Mouse (Mus musculus) lung, embryonic 15.5 days (tissue): ENCODE measurements around the gene Dhh. TPM values are rescaled to one million over a fixed set of nuclear protein-coding genes. Genes with fewer than 3 reads are reported as not detected.
A peak's percentile ranks its signal among the peaks of the same experiment; 100 is the strongest.
"Not testable (repeated sequence)": the region's sequence is repeated elsewhere in the genome, so short reads cannot be mapped to it uniquely, and the experiment has no call there.

ENCODE experiments used
- ATAC-seq: fragments of 200-750 bp; cut with Nextera tagmentation; 2 replicates; pipeline ENCODE4 v1.8.0; 2017; ENCODE audit warnings: moderate number of reproducible peaks, borderline replicate concordance; ENCODE audit not compliant: low FRiP score, low TSS enrichment; ENCODE audit errors: extremely low read depth
- H3K27ac ChIP-seq: fragments of 300-500 bp; sonication (generic); 2 replicates; pipeline ENCODE4 v1.5.1; 2015; ENCODE audit warnings: moderate library complexity, mild to moderate bottlenecking, inconsistent platforms
- H3K27me3 ChIP-seq: fragments of 300-500 bp; sonication (generic); 2 replicates; pipeline ENCODE4 v1.6.1; 2015; ENCODE audit warnings: inconsistent platforms
- H3K36me3 ChIP-seq: fragments of 300-500 bp; sonication (generic); 2 replicates; pipeline ENCODE4 v1.6.1; 2015; ENCODE audit warnings: inconsistent platforms
- H3K4me1 ChIP-seq: fragments of 300-500 bp; sonication (generic); 2 replicates; pipeline ENCODE4 v1.6.1; 2015; ENCODE audit warnings: inconsistent platforms
- H3K4me2 ChIP-seq: fragments of 300-500 bp; sonication (generic); 2 replicates; pipeline ENCODE4 v1.6.1; 2015; ENCODE audit warnings: inconsistent platforms, mild to moderate bottlenecking, moderate library complexity
- H3K4me3 ChIP-seq: fragments of 300-500 bp; sonication (generic); 2 replicates; pipeline ENCODE4 v1.5.1; 2015; ENCODE audit warnings: mild to moderate bottlenecking, inconsistent platforms
- H3K9ac ChIP-seq: fragments of 300-500 bp; sonication (generic); 2 replicates; pipeline ENCODE4 v1.6.1; 2015; ENCODE audit warnings: inconsistent platforms
- H3K9me3 ChIP-seq: fragments of 300-500 bp; sonication (generic); 2 replicates; pipeline ENCODE4 v1.6.1; 2016; ENCODE audit warnings: inconsistent platforms
- WGBS: fragments of 180-500 bp; shearing (Covaris S2); methylation state at CpG from one replicate; pipeline ENCODE4 v1.1.7; 2015; 5-methylcytosine and 5-hydroxymethylcytosine counted together
- polyA plus RNA-seq: library from polyadenylated mRNA; unstranded; fragments of >200 nt; fragmentation: Nextera tagmentation; extraction: Ambion mirVana; gene quantifications from 2 replicates; pipeline ENCODE4 v1.2.1, GENCODE M21; 2015

The Dhh gene
- 2.3 and 2.8 TPM in 2 replicates for polyA plus RNA-seq

GRCm38 (mm10) chr15:98897928-98898800, at the start of gene Dhh:
TSS of gene Dhh (minus strand) at chr15:98898540.
- Histone ChIP-seq H3K4me1 (peaks cover 48% of the 10 kb centered on the region), H3K4me3 (peak within 1 kb of the TSS; percentile 24), H3K27ac (no peak within 1 kb of the TSS), H3K27me3 (peaks cover 69% of the 10 kb centered on the region), H3K36me3 (no peaks in the 10 kb centered on the region), H3K9ac (peak within 1 kb of the TSS; percentile 14; the same call in 1 of the 2 replicates), H3K9me3 (no peaks in the 10 kb centered on the region), H3K4me2 (peak within 1 kb of the TSS; percentile 56)
- no peak for ATAC-seq
- WGBS = 2% methylated on average over 40 of the region's 41 CpGs

GRCm38 (mm10) chr15:98947884-98948283, 49.5 kb upstream of the Dhh start:
- no peak overlapping the region for H3K4me3 ChIP-seq
- no peak overlapping the region for H3K27ac ChIP-seq
- peaks cover 9% of the 10 kb centered on the region; the same call in 1 of the 2 replicates for H3K36me3 ChIP-seq
- H3K4me2 ChIP-seq = no peak overlapping the region
- peaks cover 7% of the 10 kb centered on the region for H3K4me1 ChIP-seq
- WGBS = 41% methylated on average over 3 of the region's 3 CpGs
- no peaks in the 10 kb centered on the region for H3K27me3 ChIP-seq
- ATAC-seq = no peak
- no peak overlapping the region for H3K9ac ChIP-seq
- H3K9me3 ChIP-seq = no peaks in the 10 kb centered on the region

GRCm38 (mm10) chr15:98943133-98943532, 44.8 kb upstream of the Dhh start:
- WGBS = 56% methylated on average over 4 of the region's 4 CpGs

GRCm38 (mm10) chr15:98942081-98942480, 43.7 kb upstream of the Dhh start:
- H3K4me3 ChIP-seq = no peak overlapping the region
- H3K27me3 ChIP-seq = no peaks in the 10 kb centered on the region
- no peaks in the 10 kb centered on the region for H3K36me3 ChIP-seq
- H3K27ac ChIP-seq = no peak overlapping the region
- H3K9ac ChIP-seq = no peak overlapping the region
- ATAC-seq = no peak
- H3K4me1 ChIP-seq = no peaks in the 10 kb centered on the region
- 63% methylated on average over 4 of the region's 4 CpGs for WGBS
- no peaks in the 10 kb centered on the region for H3K9me3 ChIP-seq
- no peak overlapping the region for H3K4me2 ChIP-seq

More at GRCm38 (mm10) chr15:98943133-98943532, 44.8 kb upstream of the Dhh start:
- H3K9me3 ChIP-seq = no peaks in the 10 kb centered on the region
- no peak overlapping the region for H3K27ac ChIP-seq
- H3K4me2 ChIP-seq = no peak overlapping the region
- no peaks in the 10 kb centered on the region for H3K4me1 ChIP-seq
- no peaks in the 10 kb centered on the region for H3K27me3 ChIP-seq
- no peak overlapping the region for H3K9ac ChIP-seq
- no peaks in the 10 kb centered on the region for H3K36me3 ChIP-seq
- H3K4me3 ChIP-seq = no peak overlapping the region
- no peak for ATAC-seq

- Histone ChIP-seq H3K4me3 (no peak overlapping the region), H3K27me3 (no peaks in the 10 kb centered on the region), H3K9ac (no peak overlapping the region), H3K27ac (no peak overlapping the region), H3K4me2 (no peak overlapping the region), H3K9me3 (no peaks in the 10 kb centered on the region), H3K4me1 (no peaks in the 10 kb centered on the region), H3K36me3 (no peaks in the 10 kb centered on the region)
- 62% methylated on average over 2 of the region's 2 CpGs for WGBS
- no peak for ATAC-seq
These were observed 43.2 kb upstream of the Dhh start for GRCm38 (mm10) chr15:98941539-98941938.

GRCm38 (mm10) chr15:98940816-98941215, 42.5 kb upstream of the Dhh start:
- H3K9ac ChIP-seq = no peak overlapping the region
- H3K27ac ChIP-seq = no peak overlapping the region
- no peaks in the 10 kb centered on the region for H3K27me3 ChIP-seq
- peaks cover 4% of the 10 kb centered on the region; the same call in 1 of the 2 replicates for H3K4me1 ChIP-seq
- 64% methylated on average over 10 of the region's 10 CpGs for WGBS
- ATAC-seq = no peak
- no peaks in the 10 kb centered on the region for H3K9me3 ChIP-seq
- H3K36me3 ChIP-seq = no peaks in the 10 kb centered on the region
- no peak overlapping the region for H3K4me2 ChIP-seq
- H3K4me3 ChIP-seq = no peak overlapping the region

- H3K27ac ChIP-seq = peak within 1 kb of the TSS; percentile 97
- peak within 1 kb of the TSS; percentile 72 for H3K4me3 ChIP-seq
- H3K9me3 ChIP-seq = no peaks in the 10 kb centered on the region
- peaks cover 13% of the 10 kb centered on the region for H3K36me3 ChIP-seq
- peak within 1 kb of the TSS; percentile 90 for H3K4me2 ChIP-seq
- peaks cover 22% of the 10 kb centered on the region for H3K4me1 ChIP-seq
- H3K27me3 ChIP-seq = no peaks in the 10 kb centered on the region
- peak; percentile 98 for ATAC-seq
- H3K9ac ChIP-seq = peak within 1 kb of the TSS; percentile 79
- 2% methylated on average over 47 of the region's 58 CpGs for WGBS
These were observed 36.0 kb upstream of the Dhh start, which contains the start of gene Tuba1b for GRCm38 (mm10) chr15:98934217-98934839. TSS of gene Tuba1b (minus strand) at chr15:98934565.

GRCm38 (mm10) chr15:98933833-98934216, 35.5 kb upstream of the Dhh start:
- peak; percentile 84 for ATAC-seq
- Histone ChIP-seq H3K4me1 (peaks cover 26% of the 10 kb centered on the region), H3K27ac (peak overlapping the region; percentile 97), H3K9ac (peak overlapping the region; percentile 79), H3K4me2 (peak overlapping the region; percentile 90), H3K4me3 (peak overlapping the region; percentile 72), H3K27me3 (no peaks in the 10 kb centered on the region), H3K9me3 (no peaks in the 10 kb centered on the region), H3K36me3 (peaks cover 13% of the 10 kb centered on the region)
- WGBS = under 1% methylated on average over 35 of the region's 35 CpGs

- not testable (repeated sequence) for H3K9me3 ChIP-seq, H3K27me3 ChIP-seq
- Histone ChIP-seq H3K9ac (peak overlapping the region; percentile 79), H3K4me3 (peak overlapping the region; percentile 72), H3K36me3 (peaks cover 13% of the 10 kb centered on the region), H3K4me1 (peaks cover 29% of the 10 kb centered on the region), H3K4me2 (peak overlapping the region; percentile 90), H3K27ac (peak overlapping the region; percentile 97)
- 0 out of 2 replicates have a peak, but pooled peaks have one; percentile 9 for ATAC-seq
- 5% methylated on average over 8 of the region's 9 CpGs for WGBS
These were observed 34.8 kb upstream of the Dhh start for GRCm38 (mm10) chr15:98933004-98933671.

GRCm38 (mm10) chr15:98930998-98931397, 32.7 kb upstream of the Dhh start:
- no peak for ATAC-seq
- Histone ChIP-seq H3K4me2 (peak overlapping the region; percentile 21; the same call in 1 of the 2 replicates), H3K27ac (peak overlapping the region; percentile 12), H3K27me3 (no peaks in the 10 kb centered on the region), H3K9ac (0 out of 2 replicates have a peak overlapping the region, but pooled peaks have one; percentile 3), H3K9me3 (no peaks in the 10 kb centered on the region), H3K4me3 (no peak overlapping the region), H3K4me1 (peaks cover 27% of the 10 kb centered on the region), H3K36me3 (peaks cover 13% of the 10 kb centered on the region)
- 62% methylated on average over 3 of the region's 3 CpGs for WGBS

- peak overlapping the region; percentile 12; the same call in 1 of the 2 replicates for H3K27ac ChIP-seq
- H3K9ac ChIP-seq = no peak overlapping the region
- H3K4me3 ChIP-seq = no peak overlapping the region
- H3K9me3 ChIP-seq = no peaks in the 10 kb centered on the region
- WGBS = 39% methylated on average over 8 of the region's 8 CpGs
- H3K4me1 ChIP-seq = peaks cover 19% of the 10 kb centered on the region
- no peaks in the 10 kb centered on the region for H3K27me3 ChIP-seq
- no peak overlapping the region for H3K4me2 ChIP-seq
- peaks cover 13% of the 10 kb centered on the region for H3K36me3 ChIP-seq
- ATAC-seq = no peak
These were observed 31.8 kb upstream of the Dhh start for GRCm38 (mm10) chr15:98930017-98930734.
